Mouse (Mus musculus): ENCODE measurements at regions not wholly inside any gene's neighbourhood (a gene's known extent, or its start where the extent isn't known, plus 50 kb on each side); places are given as distances from the start of the nearest gene placed in this dataset.
A peak's percentile ranks its signal among the peaks of the same experiment; 100 is the strongest.

- no peak for DNase-seq (ENCODE audit: low spot score in 2 of 2)
Observed at GRCm38 (mm10) chr13:94708786-94709185, 79.9 kb upstream of the Tbca start.

- DNase-seq (ENCODE audit: low spot score in 2 of 2): peak in 1 of 2 experiments; percentile 3
Observed at GRCm38 (mm10) chr13:94709691-94710573, 78.8 kb upstream of the Tbca start.

- no peak for DNase-seq (ENCODE audit: low spot score in 2 of 2)
Observed at GRCm38 (mm10) chr13:94710574-94711172, 78.0 kb upstream of the Tbca start.

GRCm38 (mm10) chr13:94713451-94713850 lies 75.3 kb upstream of the Tbca start:
- no peak for DNase-seq (ENCODE audit: low spot score in 2 of 2)

- DNase-seq (ENCODE audit: low spot score in 2 of 2): no peak
Observed at GRCm38 (mm10) chr13:94721625-94722024, 67.1 kb upstream of the Tbca start.
